Mouse (Mus musculus): ENCODE data around the gene Ube2b.

DNA sequence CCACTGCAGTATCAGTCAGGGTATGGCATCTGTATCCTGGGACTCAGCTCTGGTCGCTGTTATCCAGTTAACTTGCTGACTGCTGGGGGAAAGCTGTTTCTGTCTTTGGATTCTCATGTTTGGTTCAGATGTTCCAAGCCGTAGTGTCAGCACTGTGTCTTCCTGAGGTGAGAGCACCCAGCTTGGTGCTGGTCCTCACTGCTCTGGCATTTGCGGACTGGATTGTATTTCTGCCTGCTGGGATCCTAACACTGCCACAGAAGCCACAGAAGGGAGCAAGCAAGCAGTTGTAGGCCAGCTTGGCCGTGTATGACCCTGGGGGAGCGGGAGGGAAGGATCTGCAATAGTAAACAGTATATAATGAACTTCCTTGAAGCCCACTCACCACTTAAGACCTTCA lies 33.9 kb downstream of the Ube2b start:
- TF ChIP-seq CTCF (IDR thresholded peaks at IDR 0.05) = no peak
- no peak for TF ChIP-seq EP300 (IDR thresholded peaks at IDR 0.05)
